Mouse (Mus musculus) midbrain, embryonic 10.5 days (tissue): ENCODE measurements around the gene Med23. TPM values are rescaled to one million over a fixed set of nuclear protein-coding genes. Genes with fewer than 3 reads are reported as not detected.

Experiments used
- DNase-seq: peaks from one replicate; pipeline ENCODE4 v3.0.0-alpha.2; 2017; ENCODE audit warnings: low spot score
- H3K27ac ChIP-seq: fragments of 300-500 bp; sonication (generic); replicated peaks from 2 replicates; pipeline ENCODE4 v1.5.1; 2016; ENCODE audit warnings: mild to moderate bottlenecking
- H3K27me3 ChIP-seq: fragments of 300-500 bp; sonication (generic); 2 replicates; pipeline ENCODE4 v1.6.1; 2016; ENCODE audit warnings: low read depth, mild to moderate bottlenecking; ENCODE audit not compliant: poor library complexity, severe bottlenecking
- H3K36me3 ChIP-seq: fragments of 300-500 bp; sonication (generic); 2 replicates; pipeline ENCODE4 v1.6.1; 2016; ENCODE audit warnings: mild to moderate bottlenecking, moderate library complexity
- H3K4me1 ChIP-seq: fragments of 300-500 bp; sonication (generic); 2 replicates; pipeline ENCODE4 v1.6.1; 2016
- H3K4me3 ChIP-seq: fragments of 300-500 bp; sonication (generic); 2 replicates; pipeline ENCODE4 v1.5.1; 2016; ENCODE audit warnings: mild to moderate bottlenecking, moderate library complexity
- H3K9me3 ChIP-seq: fragments of 300-500 bp; sonication (generic); replicated peaks from 2 replicates; pipeline ENCODE4 v1.6.1; 2016; ENCODE audit warnings: mild to moderate bottlenecking
- WGBS: fragments of 180-500 bp; shearing (Covaris S2); methylation state at CpG from one replicate; pipeline ENCODE4 v1.1.7; 2016; 5-methylcytosine and 5-hydroxymethylcytosine counted together
- microRNA-seq: library from miRNA; unstranded; fragments of <30 nt; microRNA quantifications from one replicate; pipeline ENCODE4, GENCODE M21; 2017
- polyA plus RNA-seq: library from polyadenylated mRNA; unstranded; fragments of >200 nt; fragmentation: Nextera tagmentation; extraction: Ambion mirVana; gene quantifications from 2 replicates; pipeline ENCODE4 v1.2.1, GENCODE M21; 2016

Gene Med23
- polyA plus RNA-seq, 1 experiment from 2014 or later = 23.8 TPM

GRCm38 (mm10) chr10:24952549-24952948 is 82.8 kb downstream of the Med23 start:
- Histone ChIP-seq H3K4me3 (no peak overlapping the region), H3K4me1 (no peaks in the 10 kb centered on the region), H3K27me3 (no peaks in the 10 kb centered on the region), H3K36me3 (no peaks in the 10 kb centered on the region), H3K9me3 (no peaks in the 10 kb centered on the region), H3K27ac (no peak overlapping the region)
- DNase-seq = no peak
- 91% methylated on average over 7 of the region's 7 CpGs for WGBS

- Histone ChIP-seq H3K27me3 (no peaks in the 10 kb centered on the region), H3K4me1 (no peaks in the 10 kb centered on the region)
These were observed 84.1 kb downstream of the Med23 start for GRCm38 (mm10) chr10:24953876-24954275.

GRCm38 (mm10) chr10:24958280-24959042 is 88.7 kb downstream of the Med23 start:
- Histone ChIP-seq H3K27ac (no peak overlapping the region), H3K9me3 (no peaks in the 10 kb centered on the region), H3K27me3 (no peaks in the 10 kb centered on the region), H3K4me1 (no peaks in the 10 kb centered on the region), H3K4me3 (no peak overlapping the region), H3K36me3 (no peaks in the 10 kb centered on the region)
- no peak for DNase-seq
- whole genome bisulfite sequencing = 84% methylated on average over 15 of the region's 15 CpGs

More at GRCm38 (mm10) chr10:24953876-24954275, 84.1 kb downstream of the Med23 start:
- H3K4me3 ChIP-seq = no peak overlapping the region
- H3K36me3 ChIP-seq = no peaks in the 10 kb centered on the region
- 89% methylated on average over 6 of the region's 6 CpGs for whole genome bisulfite sequencing
- H3K9me3 ChIP-seq = no peaks in the 10 kb centered on the region
- H3K27ac ChIP-seq = no peak overlapping the region
- DNase-seq = no peak

DNA sequence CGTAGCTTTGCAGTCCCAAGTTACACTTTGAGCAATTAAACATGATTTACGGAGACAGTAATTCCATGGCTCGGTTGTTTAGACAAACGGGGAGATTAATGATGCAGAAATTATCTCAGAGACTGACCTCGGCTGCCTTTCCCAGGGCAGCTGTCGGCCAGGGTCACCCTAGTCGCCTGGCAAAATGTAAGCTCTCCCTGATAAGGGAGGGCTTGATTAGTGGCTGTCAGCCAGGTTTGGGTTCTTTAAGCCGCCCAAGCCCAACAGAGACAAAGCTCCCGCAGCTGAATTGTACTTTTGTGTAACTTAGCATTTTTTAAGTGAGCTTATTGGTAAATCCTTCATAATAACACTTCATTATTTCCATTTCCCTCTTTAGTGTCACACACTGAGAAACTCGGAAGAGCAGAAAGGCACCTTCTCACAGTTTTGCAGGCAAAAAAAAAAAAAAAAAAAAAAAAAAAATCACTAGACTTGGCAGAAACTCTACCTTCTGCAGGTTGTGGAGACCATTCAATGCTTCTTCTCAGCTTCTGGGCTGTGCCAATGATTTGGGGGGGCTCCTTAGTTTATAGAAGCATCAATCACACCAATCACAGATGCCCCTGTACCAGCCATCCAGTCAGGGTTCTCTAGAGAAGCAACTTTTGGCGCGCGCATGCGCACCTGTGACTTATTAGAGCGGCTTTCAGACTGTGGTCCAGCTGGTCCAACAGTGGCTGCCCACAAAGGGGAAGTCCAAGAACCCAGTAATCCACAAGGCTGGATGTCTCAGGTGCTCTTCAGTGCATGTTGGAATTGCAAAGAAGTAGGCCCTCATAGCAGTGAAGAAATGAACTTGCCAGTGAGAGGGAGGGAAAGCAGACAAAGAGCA is 89.5 kb downstream of the Med23 start:
- 68% methylated on average over 15 of the region's 15 CpGs for WGBS
- no peak for DNase-seq

GRCm38 (mm10) chr10:24961112-24961511 is 91.3 kb downstream of the Med23 start:
- WGBS = 49% methylated on average over 2 of the region's 2 CpGs
- no peak for DNase-seq
- peaks cover 3% of the 10 kb centered on the region; the same call in 1 of the 2 replicates for H3K4me1 ChIP-seq
- no peak overlapping the region for H3K4me3 ChIP-seq
- H3K9me3 ChIP-seq = no peaks in the 10 kb centered on the region
- no peaks in the 10 kb centered on the region for H3K27me3 ChIP-seq
- no peaks in the 10 kb centered on the region for H3K36me3 ChIP-seq
- H3K27ac ChIP-seq = no peak overlapping the region

More for the DNA sequence above, 89.5 kb downstream of the Med23 start:
- Histone ChIP-seq H3K27me3 (no peaks in the 10 kb centered on the region), H3K4me1 (no peaks in the 10 kb centered on the region), H3K4me3 (no peak overlapping the region), H3K36me3 (no peaks in the 10 kb centered on the region), H3K9me3 (no peaks in the 10 kb centered on the region), H3K27ac (no peak overlapping the region)

- Histone ChIP-seq H3K27ac (no peak overlapping the region), H3K9me3 (no peaks in the 10 kb centered on the region), H3K4me3 (no peak overlapping the region), H3K27me3 (no peaks in the 10 kb centered on the region), H3K4me1 (peaks cover 3% of the 10 kb centered on the region; the same call in 1 of the 2 replicates), H3K36me3 (no peaks in the 10 kb centered on the region)
- 73% methylated on average over 2 of the region's 2 CpGs for WGBS
- DNase-seq = no peak
These were observed 92.1 kb downstream of the Med23 start for GRCm38 (mm10) chr10:24961889-24962288.

Small RNA genes within 50 kb of the gene (microRNA-seq; reads per million reads assigned to microRNA genes)
- not detected for gene Mir6905

Other genes starting within 250 kb of the Med23 start
- 0.36 and 0.92 TPM in 2 replicates for gene Enpp1, start 157.8 kb upstream of the Med23 start, polyA plus RNA-seq
- gene Enpp3, start 27.2 kb upstream of the Med23 start, polyA plus RNA-seq = 7.7 and 9.0 TPM in 2 replicates
- 1.3 and 1.5 TPM in 2 replicates for gene Arg1, start 57.5 kb downstream of the Med23 start, polyA plus RNA-seq